Mouse (Mus musculus): ENCODE data around the gene Dusp8. TPM values are rescaled to one million over a fixed set of nuclear protein-coding genes. Genes with fewer than 3 reads are reported as not detected.

The Dusp8 gene
- polyA plus RNA-seq, 1 experiment: 0.28 TPM

DNA sequence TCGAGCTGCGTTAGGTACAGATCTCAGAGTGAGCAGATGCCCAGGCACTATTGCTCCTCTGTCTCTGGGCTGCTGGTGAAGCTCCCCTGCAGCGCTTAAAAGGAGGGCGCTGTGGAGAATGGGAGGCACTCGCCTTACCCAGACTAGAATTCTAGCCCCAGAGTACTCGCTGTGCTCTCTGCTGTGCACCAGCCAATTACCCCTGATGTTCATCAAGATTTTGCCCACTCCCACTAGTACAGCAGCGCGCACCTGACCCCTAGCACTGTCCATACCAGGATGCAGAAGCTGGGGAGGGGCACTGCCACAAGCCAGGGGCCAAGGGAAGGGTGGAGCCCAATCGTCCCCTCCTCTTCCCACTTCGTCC lies 24.4 kb downstream of the Dusp8 start:
- no peak for TF ChIP-seq GATA1 (IDR thresholded peaks at IDR 0.05; ENCODE audit: low read length)

DNA sequence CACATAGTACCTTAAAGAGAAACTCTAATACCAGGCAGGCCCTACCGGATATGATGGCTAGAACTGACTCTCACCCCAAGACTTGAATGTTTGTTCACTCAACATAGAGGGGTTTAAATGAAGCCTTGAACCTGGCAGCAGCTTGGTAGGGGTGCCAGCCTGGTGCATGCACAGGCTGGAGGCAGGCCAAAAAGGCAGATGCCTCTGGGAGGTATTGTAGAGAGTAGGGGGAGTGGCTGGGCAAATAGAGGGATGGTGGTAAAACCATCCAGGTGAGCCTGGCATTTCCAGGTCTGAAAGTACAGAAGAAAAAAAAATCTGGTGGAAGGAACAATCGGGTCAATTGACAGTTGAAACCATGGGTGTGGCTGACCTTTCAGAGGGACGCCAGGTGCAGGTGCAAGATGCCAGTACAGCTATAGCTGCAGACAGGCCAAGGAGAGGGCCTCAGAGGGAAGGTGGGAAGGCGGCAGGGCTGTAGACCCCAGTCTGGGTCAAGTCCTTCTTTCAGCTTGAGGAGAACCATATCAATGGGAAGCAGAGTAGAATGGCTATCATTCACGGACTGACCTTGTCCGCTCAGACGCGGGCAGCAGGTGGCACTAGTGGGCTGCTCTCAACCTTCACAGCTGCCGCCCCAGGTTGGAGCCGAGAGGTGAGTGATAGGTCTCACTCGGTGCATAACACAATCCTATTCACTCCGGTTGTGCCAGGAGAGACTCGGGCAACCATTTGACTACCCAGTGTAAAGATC lies 25.0 kb downstream of the Dusp8 start:
- no peak for TF ChIP-seq GATA1 (IDR thresholded peaks at IDR 0.05; ENCODE audit: low read length)

GRCm38 (mm10) chr7:142068429-142068828 lies 27.2 kb downstream of the Dusp8 start:
- no peak for TF ChIP-seq GATA1 (IDR thresholded peaks at IDR 0.05; ENCODE audit: low read length)

DNA sequence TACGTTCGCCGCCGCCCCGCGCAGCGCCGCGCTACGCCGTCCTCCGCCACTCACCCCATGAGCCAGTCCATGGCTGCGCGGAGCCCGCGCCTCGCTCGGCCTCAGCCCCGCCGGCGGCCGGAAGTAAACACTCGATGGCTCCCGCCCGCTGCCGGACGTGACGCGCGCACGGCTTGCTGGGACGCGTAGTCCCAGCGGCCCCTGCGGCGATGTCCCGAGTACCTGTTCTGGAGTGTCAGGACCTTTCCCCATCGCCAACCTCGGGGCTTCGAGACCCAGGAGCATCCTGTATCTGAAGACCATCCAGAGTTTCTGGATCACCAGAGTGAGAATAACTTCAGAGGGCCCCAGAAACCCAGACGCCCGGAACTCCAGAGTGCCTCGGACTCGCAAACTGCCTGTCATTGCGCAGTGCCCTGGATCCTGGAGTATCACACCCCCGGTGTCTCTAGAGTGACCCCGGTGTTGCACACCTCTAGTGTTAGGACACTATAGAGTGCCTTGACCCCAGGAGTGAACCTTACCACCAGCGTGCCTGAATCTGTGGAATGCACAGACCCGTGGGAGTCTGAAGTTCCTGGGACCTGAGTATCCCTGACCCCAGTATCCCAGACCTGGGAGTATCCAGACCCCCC lies 34.6 kb downstream of the Dusp8 start, which contains the start of gene Mob2:
Gene Mob2 (minus strand): TSS at position 135 of the 635 bp plus-strand sequence.
- no peak for TF ChIP-seq GATA1 (IDR thresholded peaks at IDR 0.05; ENCODE audit: low read length)

DNA sequence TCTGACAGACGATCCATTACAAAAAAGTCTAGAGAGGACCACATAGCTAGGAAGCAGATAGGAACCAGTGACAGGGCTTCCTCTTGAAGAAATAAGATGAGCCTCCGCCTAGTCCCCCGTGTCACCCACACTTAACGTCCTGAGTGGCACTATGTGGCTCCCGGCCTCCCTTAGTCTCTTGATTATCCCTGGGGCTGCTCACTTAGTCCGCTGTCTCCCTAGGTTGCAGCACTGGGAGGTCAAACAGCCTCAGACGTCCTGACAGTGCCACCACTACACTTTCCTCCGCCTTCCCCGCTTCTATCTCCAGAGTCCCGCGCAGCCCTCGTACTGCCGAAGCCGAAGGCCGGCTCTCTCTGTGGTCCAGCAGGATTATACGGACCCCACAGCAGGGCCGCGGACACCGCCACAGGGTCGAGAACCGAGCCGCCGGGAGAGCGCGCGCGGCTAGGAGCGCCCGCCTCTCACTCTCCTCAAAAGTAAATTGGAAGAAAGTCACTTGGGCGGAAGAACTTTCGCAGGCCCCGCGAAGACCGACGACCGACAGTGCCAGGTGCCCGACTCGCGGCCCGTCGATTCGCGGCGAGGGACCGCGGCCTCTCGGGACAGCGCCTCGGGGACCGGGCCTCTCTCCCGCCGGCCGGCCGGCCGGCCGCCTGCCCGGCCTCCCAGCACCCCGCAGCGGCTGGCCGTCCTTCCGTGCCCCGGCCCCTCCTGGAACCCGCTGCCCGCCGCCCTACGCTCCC lies 35.3 kb downstream of the Dusp8 start:
- no peak for TF ChIP-seq GATA1 (IDR thresholded peaks at IDR 0.05; ENCODE audit: low read length)

DNA sequence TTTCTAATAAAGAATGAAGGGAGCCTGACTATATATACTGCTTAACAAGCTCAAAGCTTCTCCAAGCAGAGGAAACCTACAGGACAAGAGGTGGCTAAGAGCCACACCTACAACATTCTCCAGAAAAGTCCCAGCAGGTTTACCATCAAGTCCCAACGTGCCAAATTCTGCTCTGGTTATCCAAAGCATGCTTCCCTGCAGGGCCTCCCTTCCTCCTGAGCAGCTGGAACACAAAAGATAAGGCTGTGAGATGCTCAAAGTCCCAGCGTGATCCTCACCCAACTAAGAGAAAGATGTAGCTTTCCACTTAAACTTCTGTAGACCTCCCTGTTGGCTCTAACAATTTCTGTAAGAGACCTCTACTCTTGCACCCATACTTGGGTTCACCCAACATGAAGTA lies 36.6 kb downstream of the Dusp8 start:
- TF ChIP-seq GATA1 (IDR thresholded peaks at IDR 0.05; ENCODE audit: low read length): no peak

GRCm38 (mm10) chr7:142057121-142057520 lies 38.5 kb downstream of the Dusp8 start:
- TF ChIP-seq GATA1 (IDR thresholded peaks at IDR 0.05; ENCODE audit: low read length): no peak

- TF ChIP-seq GATA1 (IDR thresholded peaks at IDR 0.05; ENCODE audit: low read length): no peak
These were observed 39.0 kb downstream of the Dusp8 start for GRCm38 (mm10) chr7:142056601-142057061.

DNA sequence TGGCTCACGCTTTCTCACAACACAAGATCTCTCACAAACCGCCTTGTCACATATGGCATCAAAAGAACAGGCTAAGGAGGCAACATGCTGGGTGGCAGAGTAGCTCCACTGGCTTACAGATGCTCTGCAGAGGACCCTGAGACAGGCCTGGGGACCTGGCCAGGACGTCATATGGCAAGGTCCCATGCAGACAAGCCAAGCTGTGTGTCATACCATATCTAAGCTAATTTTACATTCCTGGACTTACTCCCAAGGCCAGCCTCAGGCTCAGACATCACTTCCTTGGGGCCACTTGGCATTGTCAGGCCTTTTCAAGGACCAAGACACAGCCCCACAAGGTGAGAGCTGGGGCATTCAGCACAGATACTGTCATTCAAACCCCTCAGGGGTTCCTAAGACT lies 40.2 kb downstream of the Dusp8 start:
- TF ChIP-seq GATA1 (IDR thresholded peaks at IDR 0.05; ENCODE audit: low read length): no peak

GRCm38 (mm10) chr7:142050536-142050935 lies 45.1 kb downstream of the Dusp8 start:
- TF ChIP-seq GATA1 (IDR thresholded peaks at IDR 0.05; ENCODE audit: low read length): no peak

DNA sequence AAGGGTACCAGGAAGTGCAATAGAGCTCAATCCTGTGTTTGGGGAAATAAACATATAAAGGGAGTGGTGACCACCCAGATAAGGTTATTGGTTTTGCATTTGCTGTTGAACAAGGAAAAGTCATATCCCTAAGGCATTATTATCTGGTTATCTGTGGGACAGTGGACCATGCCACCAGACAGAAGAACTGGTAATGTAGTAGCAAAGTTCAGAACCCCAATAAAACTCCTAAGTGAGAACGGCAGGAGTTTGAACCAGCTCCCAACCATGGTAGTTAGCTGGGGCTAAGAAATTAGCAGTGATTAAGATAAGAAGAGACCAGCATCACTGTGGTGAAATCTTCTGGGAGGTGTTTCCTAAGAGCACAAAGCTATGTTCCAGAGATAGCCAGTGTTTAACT lies 49.7 kb downstream of the Dusp8 start:
- TF ChIP-seq GATA1 (IDR thresholded peaks at IDR 0.05; ENCODE audit: low read length): no peak

DNA sequence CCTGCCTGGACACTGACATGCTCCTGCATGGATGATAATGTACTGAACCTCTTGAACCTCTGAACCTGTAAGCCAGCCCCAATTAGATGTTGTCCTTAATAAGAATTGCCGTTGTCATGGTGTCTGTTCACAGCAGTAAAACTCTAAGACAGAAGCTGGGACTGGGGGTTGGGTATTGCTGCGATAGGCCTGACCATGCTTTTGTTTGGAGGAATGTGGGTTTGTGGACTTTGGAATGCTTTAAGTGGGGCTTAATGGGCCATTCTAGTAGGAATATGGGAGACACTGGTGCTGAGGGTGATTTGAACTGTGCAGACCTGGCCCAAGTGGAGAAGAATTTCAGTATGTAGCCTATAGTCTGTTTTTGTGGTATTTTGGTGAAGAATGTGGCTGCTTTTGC lies 50.3 kb downstream of the Dusp8 start:
- TF ChIP-seq GATA1 (IDR thresholded peaks at IDR 0.05; ENCODE audit: low read length): no peak

DNA sequence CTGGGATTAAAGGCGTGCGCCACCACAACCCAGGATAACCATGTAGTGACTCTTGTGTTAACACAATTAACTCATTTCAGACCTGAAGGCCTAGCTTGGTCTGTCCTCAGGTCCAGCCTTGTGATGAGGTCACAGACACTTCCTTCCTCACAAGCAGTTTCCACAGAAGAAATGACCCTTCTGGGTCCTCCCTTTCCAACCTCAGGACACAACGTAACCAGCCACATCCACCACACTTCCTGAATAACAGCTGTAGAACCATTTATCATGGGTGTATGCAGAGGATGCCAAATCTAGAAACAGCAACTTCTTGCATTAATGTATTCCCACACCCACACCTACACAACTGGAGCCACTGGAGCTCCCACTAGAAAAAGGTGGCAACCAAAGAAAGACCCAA lies 54.9 kb downstream of the Dusp8 start:
- TF ChIP-seq GATA1 (IDR thresholded peaks at IDR 0.05; ENCODE audit: low read length): no peak

GRCm38 (mm10) chr7:142037553-142038170 lies 58.0 kb downstream of the Dusp8 start:
- TF ChIP-seq GATA1 (IDR thresholded peaks at IDR 0.05; ENCODE audit: low read length): no peak

DNA sequence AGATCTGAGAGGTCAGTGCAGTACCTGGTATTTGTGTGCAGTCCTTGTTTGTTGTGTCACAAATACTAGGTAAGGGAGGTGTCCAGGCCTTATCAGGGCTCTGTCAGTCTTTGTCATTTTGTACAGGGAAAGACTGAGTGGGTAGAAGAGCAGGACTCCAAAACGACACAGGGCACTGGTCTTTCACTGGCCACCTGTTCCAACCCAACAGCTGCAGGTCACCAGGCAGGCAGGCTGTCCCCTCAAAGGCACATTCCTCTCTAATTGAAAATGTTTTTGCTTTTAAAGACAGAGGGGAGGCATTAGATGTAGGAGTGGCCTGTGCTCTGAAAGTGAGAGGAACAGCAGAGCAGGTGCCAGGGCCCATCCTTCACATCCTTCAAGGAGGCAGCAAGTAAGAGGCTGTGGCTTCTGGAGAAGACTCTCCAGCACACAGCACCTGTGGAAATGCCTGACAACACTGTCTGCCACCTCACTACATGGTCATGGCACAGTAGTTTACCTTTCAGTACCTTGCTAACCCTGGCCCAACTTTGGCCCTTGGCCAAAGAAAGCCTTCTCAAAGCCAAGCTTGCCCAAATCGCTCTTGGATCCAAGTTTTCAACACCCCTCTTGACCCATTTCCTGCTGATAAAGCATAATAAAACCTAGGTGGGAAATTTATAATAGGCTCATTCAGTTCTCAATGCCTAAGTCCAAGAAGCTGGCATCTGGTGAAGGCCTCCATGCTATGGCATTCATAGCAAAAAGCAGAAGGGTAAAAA lies 60.4 kb downstream of the Dusp8 start:
- TF ChIP-seq GATA1 (IDR thresholded peaks at IDR 0.05; ENCODE audit: low read length): no peak

Data from G1E-ER4 (cell line).